Mouse (Mus musculus) stomach, postnatal 0 days (tissue): ENCODE results near the gene Thoc5. TPM values are rescaled to one million over a fixed set of nuclear protein-coding genes. Genes with fewer than 3 reads are reported as not detected.
A peak's percentile ranks its signal among the peaks of the same experiment; 100 is the strongest.

Experiments
- ATAC-seq: fragments of 200-750 bp; cut with Nextera tagmentation; 2 replicates; pipeline ENCODE4 v1.8.0; 2017; ENCODE audit not compliant: low FRiP score, low TSS enrichment
- DNase-seq: peaks from one replicate; pipeline ENCODE4 v3.0.0-alpha.2; 2016; ENCODE audit warnings: low spot score
- H3K27ac ChIP-seq: fragments of 300-500 bp; sonication (generic); replicated peaks from 2 replicates; pipeline ENCODE4 v1.5.1; 2014; ENCODE audit warnings: mild to moderate bottlenecking, control low read depth
- H3K27me3 ChIP-seq: fragments of 300-500 bp; sonication (generic); 2 replicates; pipeline ENCODE4 v1.6.1; 2014; ENCODE audit warnings: low read length; ENCODE audit not compliant: control insufficient read depth, insufficient read depth
- H3K36me3 ChIP-seq: fragments of 300-500 bp; sonication (generic); 2 replicates; pipeline ENCODE4 v1.6.1; 2014; ENCODE audit warnings: low read length, mixed read lengths; ENCODE audit not compliant: control insufficient read depth, insufficient read depth
- H3K4me1 ChIP-seq: fragments of 300-500 bp; sonication (generic); replicated peaks from 2 replicates; pipeline ENCODE4 v1.6.1; 2014; ENCODE audit warnings: antibody characterized with exemption; ENCODE audit not compliant: control insufficient read depth, insufficient read depth
- H3K4me2 ChIP-seq: fragments of 300-500 bp; sonication (generic); replicated peaks from 2 replicates; pipeline ENCODE4 v1.6.1; 2014; ENCODE audit warnings: low read depth, mild to moderate bottlenecking, control low read depth, moderate library complexity
- H3K4me3 ChIP-seq: fragments of 300-500 bp; sonication (generic); 2 replicates; pipeline ENCODE4 v1.5.1; 2014; ENCODE audit warnings: low read depth, low read length, control low read depth
- H3K9ac ChIP-seq: fragments of 300-500 bp; sonication (generic); 2 replicates; pipeline ENCODE4 v1.6.1; 2014; ENCODE audit warnings: mild to moderate bottlenecking, low read length, control low read depth, mixed read lengths
- H3K9me3 ChIP-seq: fragments of 300-500 bp; sonication (generic); 2 replicates; pipeline ENCODE4 v1.6.1; 2016; ENCODE audit warnings: low read length; ENCODE audit not compliant: control insufficient read depth
- CTCF ChIP-seq: IDR thresholded peaks from 2 replicates; pipeline ENCODE4 v1.5.1; 2016; ENCODE audit warnings: antibody characterized with exemption, low read depth, mild to moderate bottlenecking, moderate library complexity
- EP300 ChIP-seq: optimal IDR thresholded peaks from 2 replicates; pipeline ENCODE3; 2016; ENCODE audit warnings: antibody characterized with exemption
- WGBS: fragments of 180-500 bp; shearing (Covaris S2); extraction: QIAGEN DNeasy Blood & Tissue Kit; methylation state at CpG from one replicate; pipeline ENCODE4 v1.1.7; 2014; 5-methylcytosine and 5-hydroxymethylcytosine counted together
- polyA plus RNA-seq: library from polyadenylated mRNA; unstranded; fragments of >200 nt; fragmentation: Nextera tagmentation; extraction: Ambion mirVana; gene quantifications from 2 replicates; pipeline ENCODE4 v1.2.1, GENCODE M21; 2015

Gene Thoc5
- polyA plus RNA-seq, 1 experiment from 2014 or later = 18.3 TPM

DNA sequence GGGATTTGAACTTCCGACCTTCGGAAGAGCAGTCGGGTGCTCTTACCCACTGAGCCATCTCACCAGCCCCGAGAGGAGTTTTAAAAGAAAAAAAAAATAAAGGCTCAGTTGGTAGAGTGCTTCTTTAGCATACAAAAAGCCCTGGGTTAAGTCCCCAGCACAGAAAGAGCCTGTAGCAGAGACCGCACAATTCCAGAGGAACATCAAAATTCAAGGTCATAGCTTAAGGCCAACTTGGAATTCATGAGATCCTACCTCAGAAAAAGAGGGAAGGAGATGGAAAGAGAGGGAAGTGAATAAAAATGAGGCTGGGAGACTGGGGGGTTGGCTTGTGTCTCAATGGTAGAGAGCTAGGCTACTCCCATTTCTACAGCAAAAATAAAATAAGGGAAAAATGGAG is 40.9 kb upstream of the Thoc5 start:
- TF ChIP-seq EP300 = no peak
- no peak for TF ChIP-seq CTCF
- H3K4me1 ChIP-seq = no peaks in the 10 kb centered on the region
- no peak overlapping the region for H3K4me3 ChIP-seq
- no peaks in the 10 kb centered on the region for H3K27me3 ChIP-seq
- DNase-seq (no peak), ATAC-seq (no peak)
- WGBS = 91% methylated on average over 5 of the region's 5 CpGs
- H3K36me3 ChIP-seq = no peaks in the 10 kb centered on the region
- H3K9me3 ChIP-seq = no peaks in the 10 kb centered on the region
- no peak overlapping the region for H3K4me2 ChIP-seq
- H3K27ac ChIP-seq = no peak overlapping the region
- no peak overlapping the region for H3K9ac ChIP-seq

DNA sequence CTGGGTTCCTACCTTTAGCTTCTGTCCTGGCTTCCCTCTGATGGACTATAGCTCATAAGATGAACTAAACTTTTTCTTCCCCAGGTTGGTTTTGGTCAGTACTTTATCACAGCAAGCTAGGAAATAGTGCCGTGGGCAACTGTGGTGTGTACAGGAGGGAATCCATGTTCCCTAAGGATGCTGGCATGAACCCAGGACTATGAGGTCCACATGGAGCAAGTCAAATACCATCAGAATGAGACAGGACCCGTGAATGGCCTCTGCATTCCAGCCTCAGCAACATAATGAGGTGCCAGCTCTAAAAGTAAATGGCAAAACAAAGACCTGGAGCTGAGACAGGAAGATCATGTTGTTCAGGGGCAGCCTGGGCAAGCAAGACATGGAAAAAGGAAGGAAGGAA is 36.7 kb upstream of the Thoc5 start:
- Histone ChIP-seq H3K9ac (no peak overlapping the region), H3K9me3 (no peaks in the 10 kb centered on the region), H3K27me3 (no peaks in the 10 kb centered on the region), H3K4me3 (no peak overlapping the region), H3K27ac (no peak overlapping the region), H3K4me1 (no peaks in the 10 kb centered on the region), H3K36me3 (no peaks in the 10 kb centered on the region), H3K4me2 (no peak overlapping the region)
- 40% methylated on average over 2 of the region's 2 CpGs for WGBS
- ATAC-seq (no peak), DNase-seq (no peak)
- TF ChIP-seq CTCF = no peak
- no peak for TF ChIP-seq EP300

GRCm38 (mm10) chr11:4860986-4861385 is 34.1 kb upstream of the Thoc5 start:
- no peaks in the 10 kb centered on the region for H3K36me3 ChIP-seq
- ATAC-seq (no peak), DNase-seq (no peak)
- H3K4me3 ChIP-seq = no peak overlapping the region
- H3K9ac ChIP-seq = no peak overlapping the region
- H3K27me3 ChIP-seq = no peaks in the 10 kb centered on the region
- TF ChIP-seq EP300 (no peak), CTCF (no peak)
- no peaks in the 10 kb centered on the region for H3K9me3 ChIP-seq
- no peak overlapping the region for H3K4me2 ChIP-seq
- WGBS = 48% methylated on average over 1 of the region's 1 CpGs
- H3K27ac ChIP-seq = 0 out of 2 replicates have a peak overlapping the region, but pooled peaks have one; percentile 25
- H3K4me1 ChIP-seq = no peaks in the 10 kb centered on the region

- no peaks in the 10 kb centered on the region for H3K9me3 ChIP-seq
- 33% methylated on average over 11 of the region's 11 CpGs for WGBS
- H3K27ac ChIP-seq = 0 out of 2 replicates have a peak overlapping the region, but pooled peaks have one; percentile 25
- H3K27me3 ChIP-seq = no peaks in the 10 kb centered on the region
- TF ChIP-seq CTCF = no peak
- no peak for TF ChIP-seq EP300
- no peak overlapping the region for H3K9ac ChIP-seq
- H3K4me3 ChIP-seq = no peak overlapping the region
- H3K36me3 ChIP-seq = no peaks in the 10 kb centered on the region
- DNase-seq (no peak), ATAC-seq (no peak)
- no peaks in the 10 kb centered on the region for H3K4me1 ChIP-seq
- H3K4me2 ChIP-seq = no peak overlapping the region
Measured at GRCm38 (mm10) chr11:4861816-4862604, 33.1 kb upstream of the Thoc5 start.

GRCm38 (mm10) chr11:4862730-4863129 is 32.4 kb upstream of the Thoc5 start:
- WGBS = 95% methylated on average over 1 of the region's 1 CpGs
- Histone ChIP-seq H3K9ac (no peak overlapping the region), H3K4me3 (no peak overlapping the region), H3K27me3 (no peaks in the 10 kb centered on the region), H3K4me2 (no peak overlapping the region), H3K36me3 (no peaks in the 10 kb centered on the region), H3K9me3 (no peaks in the 10 kb centered on the region), H3K4me1 (no peaks in the 10 kb centered on the region), H3K27ac (no peak overlapping the region)
- TF ChIP-seq EP300 (no peak), CTCF (no peak)
- no peak for DNase-seq
- ATAC-seq = no peak

DNA sequence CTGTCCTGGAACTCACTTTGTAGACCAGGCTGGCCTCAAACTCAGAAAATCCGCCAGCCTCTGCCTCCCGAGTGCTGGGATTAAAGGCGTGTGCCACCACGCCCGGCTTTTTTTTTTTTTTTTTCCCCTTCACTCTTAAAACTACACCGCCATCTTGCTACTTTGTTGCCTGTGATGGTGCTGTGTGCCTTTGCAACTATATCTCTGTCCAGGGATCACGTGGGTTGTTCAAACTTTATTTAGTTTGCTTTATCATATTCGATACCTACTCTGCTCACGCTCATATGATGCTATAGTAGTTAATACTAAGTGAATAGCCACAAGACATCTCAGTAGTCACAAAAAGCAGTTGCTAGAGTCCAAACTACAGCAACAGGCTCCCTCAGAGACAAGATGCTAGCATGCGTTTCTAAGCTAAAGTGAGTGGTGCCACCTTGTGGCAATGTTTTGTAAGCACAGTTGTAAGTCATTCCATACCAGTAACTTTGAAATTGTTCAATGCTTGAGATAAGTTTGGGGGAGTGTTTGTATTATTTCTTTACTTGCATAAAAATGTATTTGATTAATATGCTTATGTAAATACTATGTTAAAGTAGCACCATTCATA is 29.4 kb upstream of the Thoc5 start:
- no peaks in the 10 kb centered on the region for H3K27me3 ChIP-seq
- no peak overlapping the region for H3K27ac ChIP-seq
- TF ChIP-seq CTCF = peak; percentile 93
- TF ChIP-seq EP300 = no peak
- H3K9me3 ChIP-seq = no peaks in the 10 kb centered on the region
- H3K4me3 ChIP-seq = no peak overlapping the region
- H3K9ac ChIP-seq = no peak overlapping the region
- H3K36me3 ChIP-seq = no peaks in the 10 kb centered on the region
- H3K4me1 ChIP-seq = no peaks in the 10 kb centered on the region
- 37% methylated on average over 10 of the region's 10 CpGs for WGBS
- no peak overlapping the region for H3K4me2 ChIP-seq
- DNase-seq = peak; percentile 65
- peak; percentile 32; the same call in 1 of the 2 replicates for ATAC-seq
